Mouse (Mus musculus) layer of hippocampus, postnatal 36 days (tissue): ENCODE results near the gene Lamtor5. TPM values are rescaled to one million over a fixed set of nuclear protein-coding genes. Genes with fewer than 3 reads are reported as not detected.
"Not testable (repeated sequence)": the region's sequence is repeated elsewhere in the genome, so short reads cannot be mapped to it uniquely, and the experiment has no call there.

Experiments used
- DNase-seq, 2 experiments: peaks; one replicate each; pipeline ENCODE4 v3.0.0; 2022
- total RNA-seq, 2 experiments: library from RNA; stranded (reverse); gene quantifications; 2 replicates each; pipeline ENCODE4 v1.2.3; 2021

The Lamtor5 gene
- total RNA-seq, 2 experiments from 2014 or later = 64.0 to 79.4 TPM

GRCm38 (mm10) chr3:107272433-107272832, 6.2 kb upstream of the Lamtor5 start:
- no peak for DNase-seq

GRCm38 (mm10) chr3:107273820-107274219, 4.8 kb upstream of the Lamtor5 start:
- peak; percentile 64 to 65 for DNase-seq

- no peak for DNase-seq
Observed at GRCm38 (mm10) chr3:107275351-107275750, 3.3 kb upstream of the Lamtor5 start.

GRCm38 (mm10) chr3:107275996-107276395, 2.7 kb upstream of the Lamtor5 start:
- no peak for DNase-seq

- DNase-seq = no peak
Observed at GRCm38 (mm10) chr3:107276626-107277025, 2.0 kb upstream of the Lamtor5 start.

- no peak for DNase-seq
Observed at GRCm38 (mm10) chr3:107286123-107286522, 7.5 kb downstream of the Lamtor5 start.

- no peak for DNase-seq
Observed at GRCm38 (mm10) chr3:107287346-107287745, 8.7 kb downstream of the Lamtor5 start.

GRCm38 (mm10) chr3:107290764-107291381, 12.2 kb downstream of the Lamtor5 start, which contains the start of gene Slc16a4:
Gene Slc16a4, plus strand, starts transcription at chr3:107291230.
- no peak for DNase-seq

GRCm38 (mm10) chr3:107295672-107296360, 17.2 kb downstream of the Lamtor5 start:
- DNase-seq = no peak

- not testable (repeated sequence) for DNase-seq
Observed at GRCm38 (mm10) chr3:107296917-107297316, 18.3 kb downstream of the Lamtor5 start.

GRCm38 (mm10) chr3:107317338-107317737, 38.7 kb downstream of the Lamtor5 start:
- no peak for DNase-seq

GRCm38 (mm10) chr3:107321141-107321540, 42.5 kb downstream of the Lamtor5 start:
- DNase-seq = no peak

GRCm38 (mm10) chr3:107321776-107322175, 43.1 kb downstream of the Lamtor5 start:
- DNase-seq = no peak

- no peak for DNase-seq
Observed at GRCm38 (mm10) chr3:107326442-107326841, 47.8 kb downstream of the Lamtor5 start.

- peak in 1 of 2 experiments; percentile 6 for DNase-seq
Observed at GRCm38 (mm10) chr3:107330503-107331424, 52.1 kb downstream of the Lamtor5 start.

GRCm38 (mm10) chr3:107331746-107332126, 53.1 kb downstream of the Lamtor5 start:
- no peak for DNase-seq

- DNase-seq = peak; percentile 26 to 71
Observed at GRCm38 (mm10) chr3:107332127-107332959, 53.7 kb downstream of the Lamtor5 start.

- DNase-seq = peak; percentile 95 to 96
Observed at GRCm38 (mm10) chr3:107332960-107333380, 54.3 kb downstream of the Lamtor5 start.
